Mouse (Mus musculus) A20 (cell line): ENCODE data around the gene Dbx1.

ENCODE experiments used
- DNase-seq: peaks from one replicate; pipeline ENCODE4 v3.0.0-alpha.2; 2011; ENCODE audit warnings: low read depth, low spot score

Dbx1 gene

DNA sequence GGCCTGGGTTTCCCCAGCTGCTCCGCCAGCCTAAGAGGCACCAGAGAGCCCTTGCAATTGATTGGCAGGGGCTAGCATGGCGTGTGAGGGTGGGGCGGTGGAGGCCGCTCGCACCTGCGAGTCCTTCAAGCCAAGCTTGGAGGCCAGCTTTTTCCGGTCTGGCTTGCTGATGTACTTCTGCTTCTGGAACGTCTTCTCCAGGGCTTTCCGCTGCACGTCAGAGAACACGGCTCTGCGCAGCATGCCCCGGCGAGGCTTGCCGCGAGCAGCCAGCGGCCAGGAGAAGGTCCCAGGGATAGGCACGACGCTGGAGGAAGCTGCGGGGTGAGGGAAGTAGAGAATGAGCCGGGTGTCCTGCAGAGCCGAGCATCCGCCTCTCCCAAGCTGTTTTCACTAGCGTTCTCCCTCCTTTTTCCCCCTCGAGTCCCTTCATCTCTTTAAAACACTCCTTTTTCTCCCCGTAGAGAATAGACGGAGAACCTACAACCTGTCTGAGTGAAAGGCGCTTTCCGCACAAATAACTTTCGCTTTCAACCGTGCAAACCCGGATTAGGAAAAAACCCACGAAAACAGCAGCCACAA, 3.2 kb downstream of the Dbx1 start:
- peak; percentile 94 for DNase-seq

DNA sequence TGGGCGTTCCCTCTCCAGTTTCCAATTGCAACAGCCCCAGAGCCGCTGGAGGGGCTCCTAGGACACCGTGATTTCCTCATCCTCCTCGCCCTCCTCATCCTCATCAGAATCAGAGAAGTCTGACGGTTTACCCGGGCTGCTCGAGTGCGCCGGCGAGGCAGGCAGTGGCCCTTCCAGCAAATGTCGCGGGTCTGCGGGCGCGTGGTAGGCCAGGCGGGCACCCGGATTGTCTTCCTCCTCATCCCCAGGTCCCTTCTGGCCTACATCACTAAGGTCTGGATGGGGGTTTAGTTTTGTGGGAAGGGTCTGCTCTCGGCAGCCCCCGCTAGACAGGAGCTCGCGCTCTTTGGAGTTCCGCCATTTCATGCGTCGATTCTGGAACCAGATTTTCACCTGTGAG, 4.3 kb downstream of the Dbx1 start:
- no peak for DNase-seq

DNA sequence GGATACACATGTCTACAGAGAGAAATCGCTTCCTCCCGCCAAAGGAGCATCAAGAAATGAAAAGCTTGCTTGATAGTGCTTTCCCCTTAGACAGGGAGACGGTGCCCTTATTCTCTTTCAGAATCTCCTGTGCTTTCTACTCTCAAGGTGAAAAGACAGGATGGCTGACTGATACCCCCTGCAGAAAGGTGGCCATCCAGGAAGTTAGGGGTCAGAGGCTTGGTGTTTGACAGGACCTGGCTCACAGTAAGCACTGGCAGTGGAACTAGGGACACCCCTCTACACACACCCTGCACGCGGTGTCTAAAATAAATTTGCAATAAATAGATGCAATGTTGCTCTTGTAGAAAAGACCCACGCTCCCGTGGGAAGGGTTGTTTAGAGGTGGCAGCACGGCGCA, 4.8 kb downstream of the Dbx1 start:
- DNase-seq, result no peak

DNA sequence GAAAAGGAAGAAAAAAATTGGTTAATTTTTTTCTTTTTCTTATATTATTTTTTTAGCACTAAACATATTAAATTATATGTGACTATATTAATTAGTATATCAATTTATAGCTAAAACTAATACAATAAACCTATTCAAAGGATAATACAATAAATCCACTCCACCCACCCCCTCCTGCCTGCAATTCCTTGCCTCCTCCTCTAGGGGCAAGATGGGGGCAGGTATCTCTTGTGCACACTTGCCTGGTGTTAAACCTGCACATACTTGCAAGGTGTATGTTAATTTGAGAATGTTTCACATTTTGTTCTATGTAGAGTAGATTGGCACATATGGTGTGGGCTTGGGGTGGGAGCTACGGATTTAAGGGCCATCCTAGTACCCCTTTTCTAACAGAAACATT, 16.5 kb downstream of the Dbx1 start:
- peak; percentile 18 for DNase-seq

DNA sequence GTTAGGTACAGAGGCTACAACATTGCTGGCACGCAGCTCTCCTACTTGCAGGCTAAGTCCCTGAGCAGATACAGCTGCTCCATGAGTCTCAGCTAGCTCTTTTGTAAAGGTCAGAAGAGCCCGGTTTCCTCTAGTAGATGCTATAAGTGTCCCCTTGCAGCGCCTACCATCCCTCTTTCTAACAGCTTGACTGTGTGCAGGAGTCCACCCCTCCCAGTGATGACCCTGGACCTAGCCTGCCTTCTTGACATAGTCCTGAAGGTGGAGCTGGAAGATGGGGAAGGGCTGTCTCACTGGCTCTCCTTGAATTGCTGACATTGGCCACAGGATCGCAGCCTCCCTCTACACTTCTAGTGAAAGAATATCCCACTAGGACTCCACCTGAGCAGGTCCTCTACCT, 19.6 kb downstream of the Dbx1 start:
- DNase-seq, result no peak

DNA sequence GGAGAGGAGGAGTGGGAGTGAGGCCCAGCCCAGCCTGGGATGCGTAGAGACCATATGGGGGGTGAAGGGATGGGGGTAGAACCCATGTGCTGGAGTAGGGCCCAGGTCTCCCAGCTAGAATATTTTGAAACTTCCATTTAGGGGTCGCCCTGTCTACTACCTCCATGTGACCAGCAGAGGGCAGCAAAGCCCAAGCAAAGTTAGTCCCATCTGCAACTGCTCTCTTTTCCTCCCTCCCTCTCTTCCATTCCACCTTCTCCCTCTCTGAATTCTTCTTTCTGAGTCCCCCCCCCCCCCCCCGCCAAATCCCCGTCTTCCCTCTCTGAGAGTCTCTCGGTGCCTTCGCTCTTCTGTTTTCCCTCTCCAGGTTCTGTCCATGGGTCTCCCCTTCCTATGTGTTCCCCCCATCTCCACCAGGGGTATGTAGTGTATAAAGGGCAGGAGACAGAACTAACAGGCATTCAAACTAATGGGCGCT, 20.4 kb downstream of the Dbx1 start:
- DNase-seq, result peak; percentile 73

DNA sequence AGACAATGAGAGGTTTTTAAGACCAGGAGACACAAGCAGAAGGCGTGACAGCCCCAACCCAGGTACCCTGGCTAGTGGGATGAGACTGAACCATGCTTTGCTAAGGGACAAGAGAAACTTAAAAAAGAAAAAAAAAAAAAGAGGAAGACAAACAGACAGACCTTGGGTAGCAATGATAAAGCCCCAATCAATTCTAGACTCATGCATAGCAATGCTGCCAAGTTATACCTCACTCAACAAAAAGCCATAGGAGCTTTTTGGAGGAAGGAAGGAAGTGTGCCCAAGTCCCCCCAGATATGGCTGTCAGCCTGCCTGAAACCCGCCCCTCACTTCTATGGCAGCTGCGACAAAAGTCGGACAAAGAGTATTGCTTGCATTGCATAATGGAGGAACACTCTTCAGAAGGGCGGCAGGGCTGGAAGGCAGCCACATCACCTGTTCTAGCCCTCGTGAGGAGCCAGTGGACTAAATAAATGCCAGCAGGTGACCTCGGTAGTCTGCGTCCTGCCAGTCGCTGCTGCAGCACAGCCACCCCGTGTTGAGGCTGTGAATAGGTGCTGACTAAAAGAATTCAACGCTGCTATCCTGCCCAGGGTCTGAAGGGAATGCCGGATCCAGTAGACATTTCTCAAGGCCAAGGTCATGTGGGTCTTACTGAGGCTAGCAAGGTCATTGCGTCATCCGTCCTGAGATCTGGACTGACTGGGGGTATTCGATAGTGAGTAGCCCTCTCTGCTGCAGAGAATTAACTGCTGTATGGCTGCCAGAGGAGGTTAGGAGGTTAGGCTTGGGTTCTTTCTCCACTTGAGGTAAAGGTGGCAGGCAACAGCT, 31.5 kb downstream of the Dbx1 start:
- DNase-seq, result no peak

DNA sequence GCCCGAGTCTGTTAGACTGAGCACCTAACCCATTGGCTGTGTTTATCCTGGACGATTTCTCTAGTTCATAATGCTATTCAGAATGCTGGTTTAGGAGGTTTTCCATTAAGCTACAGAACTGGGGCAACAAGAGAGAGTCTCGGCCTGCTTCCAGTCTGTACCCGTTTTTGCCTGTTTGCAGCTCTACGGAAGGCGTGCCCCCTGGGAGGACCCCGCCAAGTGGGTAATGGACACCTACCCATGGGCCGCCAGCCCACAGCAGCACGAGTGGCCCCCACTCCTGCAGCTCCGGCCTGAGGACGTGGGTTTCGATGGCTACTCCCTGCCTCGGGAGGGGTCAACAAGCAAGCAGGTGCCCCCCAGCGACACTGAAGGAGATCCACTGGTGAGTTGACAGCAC, 32.4 kb downstream of the Dbx1 start:
- no peak for DNase-seq

DNA sequence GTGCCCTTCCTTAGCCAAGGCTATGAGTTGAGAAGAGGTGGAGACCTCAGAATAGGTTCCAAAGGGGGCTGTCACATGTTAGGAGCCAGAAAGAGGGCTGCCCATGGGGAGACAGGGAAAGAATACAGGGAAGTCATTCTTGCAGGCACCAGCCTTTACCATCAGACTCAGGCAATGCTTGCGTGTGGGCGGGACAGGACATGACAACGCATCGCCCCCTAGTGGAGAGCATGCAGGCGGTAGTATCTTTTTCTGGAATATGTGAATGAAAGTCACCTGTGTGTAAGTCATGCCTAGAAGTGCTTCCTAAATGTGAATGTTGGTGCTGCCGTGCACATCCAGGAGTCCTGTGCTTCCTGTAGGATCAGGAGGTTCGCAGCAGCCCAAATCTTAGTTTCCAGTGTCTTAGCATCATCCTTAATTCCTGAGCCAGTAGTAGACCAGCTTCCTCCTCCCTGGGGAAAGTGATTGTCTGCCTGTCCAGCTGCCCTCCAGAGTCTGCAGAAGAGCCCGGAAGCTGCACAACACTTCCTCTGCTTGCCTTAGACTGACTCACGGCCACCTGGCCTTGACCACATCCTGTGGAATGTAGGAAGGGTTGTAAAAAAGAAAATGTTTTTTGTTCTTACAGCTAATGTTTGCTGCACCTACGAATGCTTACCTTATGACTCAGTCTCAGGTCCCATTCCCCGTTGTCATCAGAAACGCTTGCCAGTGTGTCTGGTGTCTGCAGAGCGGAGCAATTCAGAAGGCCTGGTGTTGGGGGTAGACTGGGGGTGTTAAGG, 35.3 kb downstream of the Dbx1 start:
- DNase-seq, result peak; percentile 83

DNA sequence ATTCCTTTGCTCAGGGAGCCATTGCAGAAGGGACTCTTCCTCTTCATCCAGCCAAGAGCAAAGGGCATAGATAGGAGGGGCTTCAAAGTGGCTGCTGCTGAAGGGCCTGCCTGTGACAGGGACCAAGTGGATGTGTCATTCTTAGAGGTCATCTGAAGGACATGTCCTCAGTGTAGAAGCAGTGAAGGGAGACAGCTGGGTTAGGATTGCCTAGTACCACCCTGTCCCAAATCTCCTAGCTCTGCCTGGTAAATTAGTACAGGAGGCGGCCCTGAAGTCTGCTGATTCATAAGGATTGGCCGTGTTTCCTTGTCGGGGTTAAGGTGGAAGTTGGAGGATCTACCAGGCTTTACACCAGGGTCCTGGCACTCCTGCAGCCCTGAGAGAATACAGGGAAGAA, 36.7 kb downstream of the Dbx1 start:
- DNase-seq, result no peak

DNA sequence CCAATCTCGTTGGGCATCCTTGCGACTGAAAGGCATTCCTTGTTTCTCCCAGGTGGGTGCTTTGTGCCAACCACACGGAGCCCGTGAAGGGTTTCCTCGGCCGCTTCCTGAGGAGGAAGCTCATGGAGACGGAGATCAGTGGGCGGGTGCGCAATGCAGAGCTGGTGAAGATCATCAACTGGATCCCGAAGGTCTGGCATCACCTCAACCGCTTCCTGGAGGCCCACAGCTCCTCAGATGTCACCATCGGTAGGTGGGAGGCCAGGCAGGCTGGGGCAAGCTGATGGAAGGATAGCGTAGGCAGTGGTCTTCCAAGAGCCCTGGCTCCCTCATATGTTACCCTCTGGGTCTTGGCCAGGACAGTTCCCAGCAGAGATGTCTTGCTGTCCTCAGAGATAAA, 38.4 kb downstream of the Dbx1 start:
- DNase-seq, result no peak

DNA sequence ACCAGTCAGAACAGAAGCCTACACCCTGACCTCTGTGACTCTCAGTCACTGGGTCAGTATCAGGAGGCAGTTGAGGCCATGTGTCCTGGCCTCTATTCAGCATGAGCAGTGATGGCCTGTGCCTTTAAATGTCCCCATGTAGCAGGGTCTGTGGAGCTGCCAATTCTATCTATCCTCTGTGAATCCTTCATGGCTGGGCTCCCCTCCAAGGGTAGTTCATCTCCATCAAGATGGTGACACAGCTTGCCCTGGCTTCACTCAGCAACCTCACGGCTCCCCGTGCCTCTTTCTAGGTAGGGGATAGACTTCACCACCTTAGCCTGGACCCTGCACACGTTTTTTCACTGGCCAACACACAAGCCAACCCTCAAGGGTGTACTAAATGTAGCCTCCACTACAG, 38.9 kb downstream of the Dbx1 start:
- DNase-seq, result no peak

DNA sequence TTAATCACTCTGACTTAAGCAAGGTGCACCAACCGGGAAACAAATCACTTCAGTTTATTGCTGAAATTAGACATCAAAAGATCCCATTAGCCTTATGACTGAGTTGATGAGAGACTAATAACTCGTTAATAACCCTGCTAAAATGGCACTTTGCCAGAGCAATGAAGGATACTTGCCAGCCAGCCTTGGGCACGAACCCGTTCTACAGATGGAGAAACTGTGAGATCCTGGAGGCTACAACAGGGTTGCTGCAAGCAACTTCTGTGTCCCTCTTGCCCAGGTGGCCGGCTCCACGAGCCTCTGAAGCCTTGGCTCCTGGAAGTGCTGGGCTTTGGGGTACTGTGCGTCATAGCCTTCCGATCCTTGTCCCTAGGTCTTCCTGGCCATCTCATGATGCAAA, 47.0 kb downstream of the Dbx1 start:
- no peak for DNase-seq

DNA sequence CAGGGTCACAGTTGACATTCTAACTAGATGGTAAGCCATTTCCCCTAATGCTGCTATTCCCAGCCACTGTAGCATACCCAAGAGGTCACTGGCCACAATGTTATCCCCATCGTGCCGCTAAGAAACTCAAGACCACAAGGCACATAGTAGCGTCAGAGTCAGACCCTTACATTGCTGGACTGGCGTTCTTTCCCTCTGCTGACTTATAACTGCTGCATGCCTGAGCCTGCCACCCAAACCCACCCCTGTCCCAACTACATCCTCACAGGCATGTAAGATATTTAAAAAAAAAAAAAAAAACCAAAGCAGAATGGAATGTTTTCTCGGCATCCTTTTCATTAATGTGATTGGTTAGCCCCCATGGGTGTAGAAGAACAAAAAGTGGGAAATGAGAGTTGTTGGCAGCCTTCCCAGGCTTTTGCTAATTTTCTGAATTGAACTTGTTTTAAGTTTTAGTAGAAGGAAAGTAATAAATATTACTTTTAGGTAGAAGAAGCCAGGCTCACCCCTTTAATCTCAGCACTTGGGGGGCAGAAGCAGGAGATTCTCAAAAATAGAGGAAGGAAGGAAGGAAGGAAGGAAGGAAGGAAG, 50.0 kb downstream of the Dbx1 start:
- no peak for DNase-seq

DNA sequence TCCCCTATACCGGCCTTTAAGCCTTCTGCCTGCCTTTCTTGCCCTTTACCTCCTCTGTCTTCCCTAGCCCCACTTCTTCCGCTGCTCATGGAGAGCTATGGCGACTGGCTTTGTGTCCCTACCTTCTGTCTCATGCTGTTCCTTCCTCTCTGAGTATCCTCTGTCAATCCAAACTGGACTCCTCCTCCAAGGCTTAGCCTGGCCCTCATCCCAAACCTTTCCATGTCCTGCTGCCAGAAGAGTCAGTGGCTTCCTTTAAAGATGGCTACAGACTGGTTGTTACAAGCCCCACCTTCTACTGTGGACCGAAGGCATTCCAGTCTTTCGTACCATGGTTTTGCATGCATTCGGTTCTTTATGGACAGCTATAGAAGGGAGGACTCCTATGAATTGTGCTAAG, 53.5 kb downstream of the Dbx1 start:
- no peak for DNase-seq

DNA sequence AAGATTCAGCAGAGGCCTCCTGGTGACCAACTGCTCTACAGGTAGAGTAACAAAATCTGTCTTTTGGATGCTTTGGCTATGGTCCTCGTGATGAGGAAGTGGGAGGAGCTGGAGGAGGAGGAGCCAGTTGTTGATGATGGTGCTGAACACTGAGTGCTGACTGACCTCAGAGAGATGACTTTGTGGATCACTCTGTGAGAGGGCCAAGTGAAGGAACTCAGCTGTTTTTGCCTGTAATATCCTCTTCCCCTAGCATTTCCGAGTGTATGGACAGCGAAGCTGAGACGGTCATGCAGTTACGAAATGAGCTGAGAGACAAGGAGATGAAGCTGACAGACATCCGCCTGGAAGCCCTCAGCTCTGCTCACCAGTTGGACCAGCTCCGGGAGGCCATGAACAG, 54.1 kb downstream of the Dbx1 start:
- DNase-seq, result no peak

DNA sequence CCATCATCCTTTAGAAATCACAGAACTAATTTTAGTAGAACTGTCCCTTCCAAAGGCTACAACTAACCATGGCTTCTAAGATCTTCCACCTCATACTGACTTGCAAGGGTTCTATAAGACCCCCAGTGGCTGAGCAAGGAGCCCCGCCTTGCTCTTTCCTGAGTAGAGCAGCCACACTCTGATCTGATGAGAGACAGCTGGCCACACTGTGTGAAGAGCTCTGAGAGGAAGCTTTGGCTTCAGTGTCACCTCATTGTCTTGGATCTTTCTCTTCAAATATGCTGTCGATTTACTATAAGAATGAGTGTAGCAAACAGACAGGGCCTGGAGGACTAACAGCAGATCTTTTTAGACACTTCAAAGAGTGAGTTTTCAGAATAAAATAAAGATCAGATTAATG, 54.7 kb downstream of the Dbx1 start:
- DNase-seq, result no peak
